Mouse (Mus musculus) heart, embryonic 16.5 days (tissue): ENCODE data around the gene Ppp1r37. TPM values are rescaled to one million over a fixed set of nuclear protein-coding genes. Genes with fewer than 3 reads are reported as not detected.
"Not testable (repeated sequence)": the region's sequence is repeated elsewhere in the genome, so short reads cannot be mapped to it uniquely, and the experiment has no call there.

Experiments
- ATAC-seq: fragments of 200-750 bp; cut with Nextera tagmentation; replicated peaks from 2 replicates; pipeline ENCODE4 v1.8.0; 2017; ENCODE audit warnings: moderate number of reproducible peaks; ENCODE audit not compliant: insufficient read depth, low FRiP score; ENCODE audit errors: extremely low read depth
- H3K27ac ChIP-seq: fragments of 300-500 bp; sonication (generic); 2 replicates; pipeline ENCODE4 v1.5.1; 2014; ENCODE audit warnings: mild to moderate bottlenecking, low read length, control low read depth, moderate library complexity
- H3K27me3 ChIP-seq: fragments of 300-500 bp; sonication (generic); 2 replicates; pipeline ENCODE4 v1.6.1; 2014; ENCODE audit warnings: low read length, mixed read lengths; ENCODE audit not compliant: control insufficient read depth, insufficient read depth
- H3K36me3 ChIP-seq: fragments of 300-500 bp; sonication (generic); 2 replicates; pipeline ENCODE4 v1.6.1; 2014; ENCODE audit not compliant: control insufficient read depth, insufficient read depth
- H3K4me1 ChIP-seq: fragments of 300-500 bp; sonication (generic); 2 replicates; pipeline ENCODE4 v1.6.1; 2014; ENCODE audit warnings: low read length, mixed read lengths; ENCODE audit not compliant: control insufficient read depth, insufficient read depth
- H3K4me2 ChIP-seq: fragments of 300-500 bp; sonication (generic); 2 replicates; pipeline ENCODE4 v1.6.1; 2014; ENCODE audit warnings: low read depth, mild to moderate bottlenecking, control low read depth, low read length
- H3K4me3 ChIP-seq: fragments of 300-500 bp; sonication (generic); 2 replicates; pipeline ENCODE4 v1.5.1; 2014; ENCODE audit warnings: mild to moderate bottlenecking, control low read depth, low read length
- H3K9ac ChIP-seq: fragments of 300-500 bp; sonication (generic); 2 replicates; pipeline ENCODE4 v1.6.1; 2014; ENCODE audit warnings: low read length, control low read depth
- H3K9me3 ChIP-seq: fragments of 300-500 bp; sonication (generic); replicated peaks from 2 replicates; pipeline ENCODE4 v1.6.1; 2016; ENCODE audit warnings: low read length; ENCODE audit not compliant: control insufficient read depth
- WGBS: fragments of 180-500 bp; shearing (Covaris S2); extraction: QIAGEN DNeasy Blood & Tissue Kit; methylation state at CpG from one replicate; pipeline ENCODE4 v1.1.7; 2014; 5-methylcytosine and 5-hydroxymethylcytosine counted together
- polyA plus RNA-seq: library from polyadenylated mRNA; unstranded; fragments of >200 nt; fragmentation: Nextera tagmentation; extraction: Ambion mirVana; gene quantifications from 2 replicates; pipeline ENCODE4 v1.2.1, GENCODE M21; 2015

Ppp1r37 gene
- polyA plus RNA-seq, 1 experiment from 2014 or later, result 18.2 TPM

GRCm38 (mm10) chr7:19525105-19525481 lies 37.8 kb downstream of the Ppp1r37 start:
- Histone ChIP-seq H3K27me3 (peaks cover 52% of the 10 kb centered on the region), H3K4me3 (no peak overlapping the region), H3K9ac (no peak overlapping the region), H3K36me3 (peaks cover 9% of the 10 kb centered on the region; the same call in 1 of the 2 replicates), H3K9me3 (no peaks in the 10 kb centered on the region), H3K4me2 (no peak overlapping the region), H3K27ac (no peak overlapping the region), H3K4me1 (peaks cover 19% of the 10 kb centered on the region)
- ATAC-seq, result no peak
- 55% methylated on average over 2 of the region's 2 CpGs for WGBS

DNA sequence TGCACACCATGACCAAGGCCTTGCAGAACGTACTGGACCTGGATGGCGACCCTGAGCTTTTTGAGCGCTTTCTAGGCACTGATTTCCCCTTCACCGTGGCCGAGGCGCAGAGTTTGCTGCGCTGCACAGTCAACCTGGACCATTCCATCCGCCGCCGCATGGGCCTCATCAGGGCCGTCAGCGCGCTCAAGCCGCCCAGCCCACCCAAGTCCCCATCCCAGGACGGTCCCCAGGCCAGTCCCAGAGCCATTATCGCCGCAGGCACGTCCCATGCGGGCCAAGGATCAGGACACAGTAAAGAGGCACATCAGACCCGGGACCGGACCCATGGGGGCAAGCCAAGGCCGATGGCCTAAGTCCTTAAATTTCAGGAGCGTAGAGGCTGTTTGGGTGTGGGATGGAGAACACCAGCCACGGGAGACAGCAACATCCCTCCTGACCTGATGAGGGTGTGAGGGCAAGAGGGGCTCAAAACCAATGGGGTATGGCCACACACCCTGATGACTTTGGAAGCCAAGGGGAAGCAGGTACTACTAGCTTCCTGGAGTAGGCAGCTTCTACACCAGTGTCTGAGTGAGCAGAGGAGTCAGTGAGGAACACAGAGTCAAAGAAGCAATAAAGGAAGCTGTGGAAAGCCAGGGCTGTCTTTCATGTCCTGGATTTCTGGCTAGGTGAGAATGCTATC lies 38.3 kb downstream of the Ppp1r37 start:
- Histone ChIP-seq H3K36me3 (peaks cover 4% of the 10 kb centered on the region; the same call in 1 of the 2 replicates), H3K9me3 (no peaks in the 10 kb centered on the region), H3K4me1 (peaks cover 21% of the 10 kb centered on the region), H3K4me3 (peak overlapping the region; percentile 55), H3K9ac (peak overlapping the region; percentile 61), H3K27me3 (peaks cover 54% of the 10 kb centered on the region), H3K4me2 (peak overlapping the region; percentile 82), H3K27ac (no peak overlapping the region)
- no peak; the same call in 1 of the 2 replicates for ATAC-seq
- 14% methylated on average over 24 of the region's 24 CpGs for WGBS

- H3K9ac ChIP-seq, result peak overlapping the region; percentile 61
- peak overlapping the region; percentile 55 for H3K4me3 ChIP-seq
- H3K4me2 ChIP-seq, result peak overlapping the region; percentile 82
- peaks cover 61% of the 10 kb centered on the region for H3K27me3 ChIP-seq
- WGBS, result 1% methylated on average over 64 of the region's 64 CpGs
- no peak overlapping the region for H3K27ac ChIP-seq
- peak; percentile 63 for ATAC-seq
- H3K4me1 ChIP-seq, result peaks cover 21% of the 10 kb centered on the region
- no peaks in the 10 kb centered on the region for H3K36me3 ChIP-seq
- no peaks in the 10 kb centered on the region for H3K9me3 ChIP-seq
Measured at GRCm38 (mm10) chr7:19523757-19524419, 39.0 kb downstream of the Ppp1r37 start.

DNA sequence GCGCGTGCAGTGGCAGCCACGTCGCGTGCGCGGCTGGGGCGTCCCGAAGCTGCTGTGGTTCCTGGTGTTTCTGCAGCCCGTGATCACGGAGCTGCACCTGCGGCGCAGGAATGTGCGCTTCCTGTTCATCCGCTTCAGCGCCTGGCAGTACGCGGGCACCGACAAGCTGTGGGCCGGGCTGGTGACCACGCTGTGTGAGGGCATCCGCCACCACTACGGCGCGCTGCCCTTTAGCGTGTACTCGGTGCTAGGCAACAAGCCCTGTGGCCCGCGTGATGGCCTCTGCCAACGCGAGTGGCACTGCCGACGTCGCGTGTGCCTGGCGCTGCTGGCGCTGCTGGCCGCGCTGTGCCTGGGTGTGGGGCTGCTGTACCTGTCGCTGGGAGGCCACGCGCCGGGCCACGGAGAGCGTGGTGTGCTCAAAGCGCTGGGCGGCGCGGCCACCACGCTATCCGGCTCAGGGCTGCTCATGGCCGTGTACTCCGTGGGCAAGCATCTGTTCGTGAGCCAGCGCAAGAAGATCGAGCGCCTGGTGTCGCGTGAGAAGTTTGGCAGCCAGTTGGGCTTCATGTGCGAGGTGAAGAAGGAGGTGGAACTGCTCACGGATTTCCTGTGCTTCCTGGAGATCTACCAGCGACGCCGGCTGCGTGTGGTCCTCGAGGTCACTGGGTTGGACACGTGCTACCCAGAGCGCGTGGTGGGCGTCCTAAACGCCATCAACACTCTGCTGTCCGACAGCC lies 39.7 kb downstream of the Ppp1r37 start:
- Histone ChIP-seq H3K27ac (no peak overlapping the region), H3K9me3 (no peaks in the 10 kb centered on the region), H3K9ac (no peak overlapping the region), H3K4me3 (peak overlapping the region; percentile 55), H3K27me3 (peaks cover 68% of the 10 kb centered on the region), H3K4me1 (peaks cover 21% of the 10 kb centered on the region), H3K4me2 (peak overlapping the region; percentile 82), H3K36me3 (no peaks in the 10 kb centered on the region)
- 7% methylated on average over 72 of the region's 72 CpGs for WGBS
- ATAC-seq, result no peak

DNA sequence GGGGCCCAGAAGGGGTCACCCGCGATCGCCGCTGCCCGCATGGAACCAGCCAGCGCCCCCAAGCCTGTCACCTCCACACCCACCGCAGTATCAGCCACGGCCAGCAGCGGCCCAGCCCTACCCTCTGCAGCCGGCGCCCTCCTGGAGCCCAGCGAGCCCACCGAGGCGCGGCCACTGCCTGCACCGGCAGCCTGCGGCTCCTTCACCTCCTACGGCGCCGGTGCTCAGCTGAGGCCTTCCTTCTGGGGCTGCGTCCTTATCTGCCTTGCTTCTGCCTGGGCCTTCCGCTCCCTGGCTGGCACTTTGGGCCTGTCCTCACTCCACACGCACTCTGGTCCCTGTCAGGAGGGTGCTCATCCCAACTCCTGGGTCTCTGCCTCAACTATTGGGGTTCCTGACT lies 42.8 kb downstream of the Ppp1r37 start:
- Histone ChIP-seq H3K9ac (peak overlapping the region; percentile 66), H3K4me1 (peaks cover 21% of the 10 kb centered on the region), H3K4me3 (peak overlapping the region; percentile 40), H3K9me3 (no peaks in the 10 kb centered on the region), H3K27me3 (peaks cover 73% of the 10 kb centered on the region), H3K36me3 (no peaks in the 10 kb centered on the region), H3K27ac (no peak overlapping the region), H3K4me2 (peak overlapping the region; percentile 63)
- 3% methylated on average over 22 of the region's 23 CpGs for WGBS
- no peak for ATAC-seq

GRCm38 (mm10) chr7:19517652-19518365 lies 45.1 kb downstream of the Ppp1r37 start, which contains the start of gene Nkpd1:
Gene Nkpd1 (plus strand): TSS chr7:19517838.
- no peak within 1 kb of the TSS for H3K4me3 ChIP-seq
- no peak for ATAC-seq
- 8% methylated on average over 21 of the region's 29 CpGs for WGBS
- no peaks in the 10 kb centered on the region for H3K9me3 ChIP-seq
- no peaks in the 10 kb centered on the region for H3K36me3 ChIP-seq
- no peak within 1 kb of the TSS for H3K27ac ChIP-seq
- H3K4me2 ChIP-seq, result peak within 1 kb of the TSS; percentile 41
- no peak within 1 kb of the TSS for H3K9ac ChIP-seq
- H3K4me1 ChIP-seq, result peaks cover 5% of the 10 kb centered on the region
- H3K27me3 ChIP-seq, result peaks cover 51% of the 10 kb centered on the region

DNA sequence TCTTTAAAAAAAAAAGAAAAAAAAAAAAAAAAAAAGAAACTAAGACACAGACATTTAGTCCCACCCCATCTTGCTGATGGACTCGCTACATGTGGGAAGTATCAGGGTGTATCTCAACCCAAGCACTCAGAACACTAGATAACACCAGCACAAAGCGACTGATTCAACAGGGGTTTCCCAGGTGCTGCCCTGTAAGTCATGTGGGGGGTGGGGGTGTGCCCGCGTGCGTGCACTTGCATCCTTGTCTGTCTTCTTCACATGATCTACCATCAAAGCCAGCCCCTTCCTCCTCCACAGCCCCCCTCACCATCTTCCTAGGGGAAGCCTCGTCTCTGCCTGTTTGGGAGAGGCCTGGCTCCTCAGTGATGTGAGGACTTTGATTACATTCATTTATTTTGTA lies 50.5 kb downstream of the Ppp1r37 start:
- Histone ChIP-seq H3K4me1 (peaks cover 13% of the 10 kb centered on the region), H3K27me3 (peaks cover 8% of the 10 kb centered on the region; the same call in 1 of the 2 replicates), H3K4me2 (no peak overlapping the region), H3K36me3 (no peaks in the 10 kb centered on the region), H3K9me3 (no peaks in the 10 kb centered on the region), H3K9ac (no peak overlapping the region), H3K27ac (no peak overlapping the region), H3K4me3 (no peak overlapping the region)
- ATAC-seq, result no peak
- 71% methylated on average over 6 of the region's 6 CpGs for WGBS

- H3K4me1 ChIP-seq, result peaks cover 13% of the 10 kb centered on the region
- not testable (repeated sequence) for H3K9me3 ChIP-seq, H3K27me3 ChIP-seq, H3K9ac ChIP-seq, H3K36me3 ChIP-seq, H3K4me3 ChIP-seq, ATAC-seq, H3K4me2 ChIP-seq, H3K27ac ChIP-seq
- WGBS, result 80% methylated on average over 6 of the region's 7 CpGs
Measured at GRCm38 (mm10) chr7:19511934-19512333, 50.9 kb downstream of the Ppp1r37 start.
